Mouse (Mus musculus): ENCODE measurements around the gene Slc35f5. TPM values are rescaled to one million over a fixed set of nuclear protein-coding genes. Genes with fewer than 3 reads are reported as not detected.

The Slc35f5 gene
- 17.5 and 17.9 TPM in 2 replicates for polyA plus RNA-seq (2021; fragmentation: Nextera tagmentation)
- long read RNA-seq, experiment 1, transcript Slc35f5-201 (16 exons, 2,733 nt), result major isoform, 79 of 133 reads
- long read RNA-seq, experiment 1, partial matches to known transcripts, result 7 of 133 reads
- long read RNA-seq, experiment 1, other reads (novel, unspliced or antisense), result 47 of 133 reads
- long read RNA-seq, experiment 2, transcript Slc35f5-201 (16 exons, 2,733 nt), result major isoform, 7 of 15 reads
- long read RNA-seq, experiment 2, partial matches to known transcripts, result 2 of 15 reads
- long read RNA-seq, experiment 2, other reads (novel, unspliced or antisense), result 6 of 15 reads

GRCm38 (mm10) chr1:125560259-125561192, at the start of gene Slc35f5:
Gene Slc35f5, plus strand, starts transcription at chr1:125560595.

Other genes with a start within 250 kb of the Slc35f5 start
- gene Actr3, start 124.9 kb upstream of the Slc35f5 start, polyA plus RNA-seq (2021; fragmentation: Nextera tagmentation), result 75.8 and 83.1 TPM in 2 replicates
- not detected in 2 replicates for gene Gpr39, start 116.4 kb downstream of the Slc35f5 start, polyA plus RNA-seq (2021; fragmentation: Nextera tagmentation)

Measured in left cerebral cortex, adult 6 months (tissue).